Mouse (Mus musculus) heart, postnatal 0 days (tissue): Measurements from ENCODE around the gene Gper1. TPM values are rescaled to one million over a fixed set of nuclear protein-coding genes. Genes with fewer than 3 reads are reported as not detected.
A peak's percentile ranks its signal among the peaks of the same experiment; 100 is the strongest.

Experiments used
- ATAC-seq: fragments of 200-750 bp; cut with Nextera tagmentation; 2 replicates; pipeline ENCODE4 v1.8.0; 2017; ENCODE audit warnings: low read depth, moderate number of reproducible peaks, moderate library complexity; ENCODE audit not compliant: insufficient read depth
- DNase-seq: peaks from one replicate; pipeline ENCODE4 v3.0.0-alpha.2; 2016; ENCODE audit warnings: low spot score
- H3K27ac ChIP-seq: fragments of 300-500 bp; sonication (generic); 2 replicates; pipeline ENCODE4 v1.5.1; 2014; ENCODE audit warnings: low read depth, mild to moderate bottlenecking
- H3K27me3 ChIP-seq: fragments of 300-500 bp; sonication (generic); 2 replicates; pipeline ENCODE4 v1.6.1; 2014; ENCODE audit warnings: low read length, mixed read lengths; ENCODE audit not compliant: control insufficient read depth, insufficient read depth
- H3K36me3 ChIP-seq: fragments of 300-500 bp; sonication (generic); replicated peaks from 2 replicates; pipeline ENCODE4 v1.6.1; 2014; ENCODE audit warnings: low read length, mixed read lengths; ENCODE audit not compliant: control insufficient read depth, insufficient read depth
- H3K4me1 ChIP-seq: fragments of 300-500 bp; sonication (generic); 2 replicates; pipeline ENCODE4 v1.6.1; 2014; ENCODE audit warnings: antibody characterized with exemption; ENCODE audit not compliant: control insufficient read depth, insufficient read depth
- H3K4me2 ChIP-seq: fragments of 300-500 bp; sonication (generic); 2 replicates; pipeline ENCODE4 v1.6.1; 2014; ENCODE audit warnings: low read depth, mild to moderate bottlenecking, low read length, moderate library complexity
- H3K4me3 ChIP-seq: fragments of 300-500 bp; sonication (generic); 2 replicates; pipeline ENCODE4 v1.5.1; 2014; ENCODE audit warnings: low read depth, low read length
- H3K9ac ChIP-seq: fragments of 300-500 bp; sonication (generic); replicated peaks from 2 replicates; pipeline ENCODE4 v1.6.1; 2014; ENCODE audit warnings: low read depth, low read length, mixed read lengths
- H3K9me3 ChIP-seq: fragments of 300-500 bp; sonication (generic); replicated peaks from 2 replicates; pipeline ENCODE4 v1.6.1; 2016; ENCODE audit warnings: low read length; ENCODE audit not compliant: control insufficient read depth
- CTCF ChIP-seq: IDR thresholded peaks from 2 replicates; pipeline ENCODE4 v1.5.1; 2016; ENCODE audit warnings: antibody characterized with exemption, control low read depth, low read depth
- EP300 ChIP-seq: IDR thresholded peaks from 2 replicates; pipeline ENCODE4 v1.6.1; 2016; ENCODE audit warnings: antibody characterized with exemption, low read depth
- WGBS: fragments of 180-500 bp; shearing (Covaris S2); extraction: QIAGEN DNeasy Blood & Tissue Kit; methylation state at CpG from one replicate; pipeline ENCODE4 v1.1.7; 2014; 5-methylcytosine and 5-hydroxymethylcytosine counted together
- polyA plus RNA-seq: library from polyadenylated mRNA; unstranded; fragments of >200 nt; fragmentation: Nextera tagmentation; extraction: Ambion mirVana; gene quantifications from 2 replicates; pipeline ENCODE4 v1.2.1, GENCODE M21; 2015
- total RNA-seq: library from RNA; depleted of rRNA; stranded (reverse); fragments of >200 nt; gene quantifications from 2 replicates; pipeline ENCODE4 v1.2.3, GENCODE M21; 2014; ENCODE audit warnings: low replicate concordance

Gper1 gene
- total and polyA plus RNA-seq, 2 experiments from 2014 or later, result 1.3 to 2.0 TPM

DNA sequence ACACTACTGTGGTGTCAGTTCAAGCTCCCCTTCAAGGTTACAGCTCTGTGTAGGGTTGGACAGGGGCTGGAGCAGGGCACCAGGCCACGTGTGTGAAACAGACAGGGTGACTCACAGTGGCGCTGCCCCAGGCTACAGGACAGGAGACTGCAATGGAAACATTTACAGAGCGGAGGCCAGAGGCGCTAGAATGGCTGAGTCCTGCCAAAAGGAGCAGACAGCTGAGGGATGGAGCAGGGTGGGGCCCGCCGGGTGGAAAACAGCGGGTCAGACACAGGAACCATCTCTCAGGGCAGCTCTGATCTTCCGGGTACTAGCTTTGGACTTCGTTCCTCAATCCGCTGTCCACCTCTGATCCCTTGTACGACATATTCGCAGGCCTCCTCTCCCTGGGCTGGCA lies 13.5 kb upstream of the Gper1 start:
- peak overlapping the region; percentile 35 for H3K27ac ChIP-seq
- WGBS, result 45% methylated on average over 12 of the region's 12 CpGs

DNA sequence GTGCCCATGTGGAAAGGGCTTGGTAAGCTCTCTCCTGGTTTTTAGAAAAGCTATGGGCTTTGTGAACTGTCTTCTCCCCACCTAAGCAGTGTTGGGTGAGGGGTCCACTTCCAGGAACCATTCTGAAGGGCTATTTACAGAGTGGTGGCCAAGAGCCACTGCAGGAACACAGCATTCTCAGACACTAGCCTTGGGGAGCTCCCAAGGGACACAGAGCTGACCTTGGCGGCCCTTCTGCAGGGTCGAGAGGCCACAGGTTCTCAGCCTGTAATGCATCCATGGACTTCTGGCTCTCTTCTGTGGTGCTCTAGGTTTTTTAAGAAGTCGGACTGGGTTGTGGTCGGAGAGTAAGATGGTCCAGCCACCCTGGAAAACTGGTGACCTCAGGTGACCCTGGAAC lies 12.9 kb upstream of the Gper1 start:
- no peaks in the 10 kb centered on the region for H3K27me3 ChIP-seq
- H3K4me2 ChIP-seq, result no peak overlapping the region
- no peak for TF ChIP-seq EP300
- H3K4me1 ChIP-seq, result peaks cover 21% of the 10 kb centered on the region
- H3K27ac ChIP-seq, result peak overlapping the region; percentile 35
- ATAC-seq (no peak), DNase-seq (no peak)
- H3K36me3 ChIP-seq, result no peaks in the 10 kb centered on the region
- H3K4me3 ChIP-seq, result no peak overlapping the region
- H3K9ac ChIP-seq, result no peak overlapping the region
- no peaks in the 10 kb centered on the region for H3K9me3 ChIP-seq
- WGBS, result 80% methylated on average over 4 of the region's 4 CpGs

More for the DNA sequence above, 13.5 kb upstream of the Gper1 start:
- peaks cover 21% of the 10 kb centered on the region for H3K4me1 ChIP-seq
- ATAC-seq (peak; percentile 84), DNase-seq (peak; percentile 87)
- no peaks in the 10 kb centered on the region for H3K36me3 ChIP-seq
- no peaks in the 10 kb centered on the region for H3K9me3 ChIP-seq
- H3K4me2 ChIP-seq, result no peak overlapping the region
- no peaks in the 10 kb centered on the region for H3K27me3 ChIP-seq
- H3K4me3 ChIP-seq, result no peak overlapping the region
- H3K9ac ChIP-seq, result no peak overlapping the region
- TF ChIP-seq CTCF, result peak; percentile 17; the same call in 1 of the 2 replicates
- no peak for TF ChIP-seq EP300

DNA sequence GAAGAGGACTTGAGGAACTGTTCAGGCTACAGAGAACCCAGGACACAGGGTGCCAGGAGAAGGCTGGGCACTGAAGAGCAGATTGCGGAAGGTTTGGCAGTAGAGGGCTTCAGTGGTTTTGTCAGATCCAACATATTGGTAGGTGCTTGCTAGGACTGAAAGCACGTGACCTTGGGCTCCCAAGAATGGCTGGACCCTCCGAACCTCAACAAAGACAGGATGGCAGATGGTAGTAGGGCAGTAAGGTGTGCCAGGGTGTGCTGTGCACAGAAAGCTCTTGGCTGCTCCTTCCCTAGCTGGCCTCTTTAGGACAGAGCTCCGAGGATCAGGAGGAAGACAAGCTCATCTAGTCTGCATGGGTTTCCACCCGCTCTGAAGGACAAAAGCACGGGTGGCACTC lies 11.8 kb upstream of the Gper1 start:
- no peak overlapping the region for H3K27ac ChIP-seq
- 86% methylated on average over 6 of the region's 6 CpGs for WGBS
- no peak overlapping the region for H3K9ac ChIP-seq
- no peaks in the 10 kb centered on the region for H3K36me3 ChIP-seq
- no peaks in the 10 kb centered on the region for H3K9me3 ChIP-seq
- no peak overlapping the region for H3K4me2 ChIP-seq
- DNase-seq, result no peak
- H3K27me3 ChIP-seq, result no peaks in the 10 kb centered on the region
- no peak overlapping the region for H3K4me3 ChIP-seq
- no peak for ATAC-seq
- TF ChIP-seq CTCF (no peak), EP300 (no peak)
- H3K4me1 ChIP-seq, result peaks cover 17% of the 10 kb centered on the region

DNA sequence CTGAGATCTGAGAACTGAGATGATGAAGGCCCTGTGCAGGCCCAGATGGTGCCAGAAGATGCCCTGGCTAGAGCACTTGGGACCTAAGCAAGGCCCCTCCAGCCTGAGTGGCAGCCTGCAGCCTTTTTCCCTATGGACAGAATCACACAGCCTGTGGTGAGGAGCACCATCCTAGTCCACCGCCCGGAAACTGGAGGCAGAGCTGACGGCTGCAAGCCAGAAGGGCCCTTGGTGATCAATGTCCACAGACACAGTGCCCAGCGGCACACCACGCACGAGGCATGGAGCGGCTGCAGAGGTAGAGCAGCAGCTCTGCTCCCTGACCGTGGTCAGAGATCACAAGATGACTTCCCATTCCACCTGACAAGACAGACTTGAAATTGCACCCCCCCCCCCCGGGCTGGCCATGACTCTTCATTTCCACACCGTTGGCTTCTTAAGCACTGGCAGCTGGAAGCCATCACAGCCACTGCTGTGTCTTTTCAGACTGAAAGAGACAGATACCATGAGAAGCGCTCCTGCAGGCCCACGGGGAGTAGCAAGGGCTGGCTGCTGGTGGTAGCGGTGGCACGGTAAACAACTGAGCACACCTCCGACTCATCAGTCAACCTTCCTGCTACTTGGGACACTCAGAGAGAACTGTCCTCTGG lies 11.2 kb upstream of the Gper1 start:
- Histone ChIP-seq H3K36me3 (no peaks in the 10 kb centered on the region), H3K27ac (no peak overlapping the region), H3K4me2 (no peak overlapping the region), H3K4me1 (peaks cover 17% of the 10 kb centered on the region), H3K27me3 (no peaks in the 10 kb centered on the region), H3K9me3 (no peaks in the 10 kb centered on the region), H3K9ac (no peak overlapping the region), H3K4me3 (no peak overlapping the region)
- TF ChIP-seq EP300 (no peak), CTCF (no peak)
- 75% methylated on average over 15 of the region's 15 CpGs for WGBS
- ATAC-seq, result no peak
- no peak for DNase-seq

DNA sequence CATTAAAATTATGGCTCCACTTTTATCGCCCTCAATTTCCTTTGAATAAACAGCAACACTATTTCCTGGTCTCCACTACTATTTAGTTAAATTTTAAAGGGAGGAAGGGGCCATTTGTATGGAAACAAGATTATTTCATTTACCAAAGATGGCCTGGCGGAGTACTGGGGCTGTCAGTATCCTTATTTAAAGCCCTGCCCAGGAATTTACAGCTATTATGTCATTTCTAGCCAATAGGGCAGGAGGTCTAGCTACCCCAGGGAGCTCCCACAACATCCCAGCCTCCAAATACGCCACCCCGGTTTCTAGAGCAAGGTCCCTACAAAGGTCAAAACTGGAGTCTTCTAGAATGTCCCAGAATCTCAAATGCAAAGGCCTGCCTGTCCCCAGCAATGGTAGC lies 9.4 kb upstream of the Gper1 start:
- ATAC-seq (no peak), DNase-seq (no peak)
- Histone ChIP-seq H3K9ac (no peak overlapping the region), H3K4me2 (no peak overlapping the region), H3K36me3 (no peaks in the 10 kb centered on the region), H3K4me3 (no peak overlapping the region), H3K27me3 (no peaks in the 10 kb centered on the region), H3K4me1 (peaks cover 19% of the 10 kb centered on the region), H3K9me3 (no peaks in the 10 kb centered on the region), H3K27ac (no peak overlapping the region)
- whole genome bisulfite sequencing, result 84% methylated on average over 4 of the region's 4 CpGs
- TF ChIP-seq EP300 (no peak), CTCF (no peak)

DNA sequence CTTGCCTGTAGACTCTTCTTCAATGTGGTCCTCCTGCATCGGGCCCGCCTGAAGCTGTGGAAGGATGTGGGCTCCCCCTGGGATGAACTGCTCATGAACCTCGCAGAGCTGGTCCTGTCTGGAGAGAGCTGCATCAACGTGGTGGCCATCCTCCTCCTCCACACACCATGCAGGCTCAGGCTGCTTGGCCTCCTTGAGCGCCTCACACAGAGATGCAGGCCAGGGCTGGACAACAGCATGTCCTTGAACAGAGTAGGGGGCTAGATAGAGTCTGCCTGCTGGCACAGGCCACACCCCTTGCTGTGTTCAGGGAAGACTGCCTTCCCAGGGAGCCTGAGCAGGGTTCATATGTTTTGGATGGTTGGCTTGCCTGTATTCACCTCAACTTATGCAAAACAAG lies 8.0 kb upstream of the Gper1 start:
- no peaks in the 10 kb centered on the region for H3K9me3 ChIP-seq
- no peaks in the 10 kb centered on the region for H3K36me3 ChIP-seq
- H3K9ac ChIP-seq, result no peak overlapping the region
- TF ChIP-seq CTCF, result no peak
- TF ChIP-seq EP300, result no peak
- DNase-seq, result no peak
- peaks cover 14% of the 10 kb centered on the region for H3K4me1 ChIP-seq
- H3K4me3 ChIP-seq, result no peak overlapping the region
- H3K27ac ChIP-seq, result no peak overlapping the region
- no peaks in the 10 kb centered on the region for H3K27me3 ChIP-seq
- ATAC-seq, result no peak
- no peak overlapping the region for H3K4me2 ChIP-seq
- 84% methylated on average over 5 of the region's 5 CpGs for WGBS
